Mouse (Mus musculus): ENCODE measurements around the gene Gm21738.
"Not testable (repeated sequence)": the region's sequence is repeated elsewhere in the genome, so short reads cannot be mapped to it uniquely, and the experiment has no call there.

Gene Gm21738

DNA sequence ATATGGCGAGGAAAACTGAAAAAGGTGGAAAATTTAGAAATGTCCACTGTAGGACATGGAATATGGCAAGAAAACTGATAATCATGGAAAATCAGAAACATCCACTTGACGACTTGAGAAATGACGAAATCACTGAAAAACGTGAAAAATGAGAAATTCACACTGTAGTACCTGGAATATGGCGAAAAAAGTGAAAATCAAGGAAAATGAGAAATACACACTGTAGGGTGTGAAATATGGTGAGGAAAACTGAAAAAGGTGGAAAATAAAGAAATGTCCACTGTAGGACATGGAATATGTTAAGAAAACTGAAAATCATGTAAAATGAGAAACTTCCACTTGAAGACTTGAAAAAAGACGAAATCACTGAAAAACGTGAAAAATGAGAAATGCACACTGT, at the start of gene Gm21738:
Gene Gm21738, minus strand, starts transcription at position 101 of the 400 bp plus-strand sequence.
- DNase-seq = not testable (repeated sequence)

DNA sequence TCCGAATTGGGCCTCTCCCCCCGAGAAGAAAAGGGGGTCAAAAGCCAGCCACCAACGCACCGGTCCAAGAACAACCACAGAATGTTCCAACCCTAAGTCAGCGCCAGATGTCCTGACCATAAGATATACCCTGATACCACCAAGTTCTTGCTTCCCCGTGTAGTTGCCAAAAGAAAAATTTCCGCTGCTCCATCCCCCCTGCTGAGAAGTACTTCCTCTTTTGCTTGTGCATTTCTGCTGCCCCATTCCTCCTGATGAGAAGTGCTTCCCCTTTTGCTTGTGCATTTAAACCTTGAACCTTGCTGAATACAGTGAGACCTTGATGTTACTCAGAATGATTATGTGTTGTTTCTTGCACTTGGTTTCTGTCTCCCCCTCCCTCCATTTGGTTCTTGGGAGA, 35.0 kb downstream of the Gm21738 start:
- not testable (repeated sequence) for DNase-seq
